Mouse (Mus musculus): Measurements from ENCODE around the gene Ppm1b.

Ppm1b gene

GRCm38 (mm10) chr17:85070658-85071057, 114.1 kb downstream of the Ppm1b start:
- no peak for DNase-seq (ENCODE audit: low read depth, low spot score)

GRCm38 (mm10) chr17:85071088-85071775, 114.7 kb downstream of the Ppm1b start:
- peak; percentile 4 for DNase-seq (ENCODE audit: low read depth, low spot score)

- no peak for DNase-seq (ENCODE audit: low read depth, low spot score)
Observed at GRCm38 (mm10) chr17:85072383-85072782, 115.8 kb downstream of the Ppm1b start.

GRCm38 (mm10) chr17:85073214-85073613, 116.7 kb downstream of the Ppm1b start:
- no peak for DNase-seq (ENCODE audit: low read depth, low spot score)

Measured in A20 (cell line).